Mouse (Mus musculus): Measurements from ENCODE around the gene Atp1b1.

The Atp1b1 gene

DNA sequence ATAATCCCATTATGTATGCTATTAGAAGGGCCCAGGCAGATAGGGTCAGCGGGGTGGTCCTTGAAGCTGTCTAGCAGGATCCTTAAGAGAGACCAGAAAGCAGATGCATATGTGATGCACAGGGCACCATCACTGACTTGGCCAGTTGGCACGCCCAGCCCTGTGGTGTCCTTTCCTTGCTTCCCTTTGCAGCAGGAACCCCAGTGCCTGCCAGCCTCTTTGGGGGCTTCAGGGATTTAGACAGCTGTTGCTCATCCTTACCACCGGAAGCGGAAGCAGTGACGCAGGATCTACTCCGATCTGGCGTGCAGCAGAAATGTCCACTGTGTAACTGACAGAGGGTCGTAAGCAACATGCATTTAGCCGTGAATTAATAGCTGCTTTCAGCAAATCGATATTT is 9.3 kb upstream of the Atp1b1 start:
- DNase-seq (ENCODE audit: low read depth, low spot score), result no peak

DNA sequence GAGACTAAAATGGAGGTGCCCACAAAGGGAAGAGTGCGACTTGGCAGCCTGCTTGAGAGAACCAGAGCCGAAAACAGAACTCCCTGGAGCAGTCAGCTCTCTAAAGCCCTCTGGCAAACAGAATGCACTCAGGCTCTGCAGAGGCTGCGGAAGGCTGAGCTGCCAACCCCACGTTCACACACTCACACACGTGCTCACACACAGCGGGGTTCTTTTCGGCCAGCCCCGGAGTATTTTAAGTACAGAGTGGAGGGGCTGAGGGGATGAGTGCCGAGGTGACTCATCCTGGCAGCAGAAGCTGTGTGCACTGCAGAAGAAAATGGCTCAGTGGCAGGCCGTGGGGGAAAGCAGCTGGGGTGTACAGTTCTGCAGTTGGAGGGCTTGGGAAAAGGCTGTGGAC is 3.6 kb upstream of the Atp1b1 start:
- peak; percentile 51 for DNase-seq (ENCODE audit: low read depth, low spot score)

DNA sequence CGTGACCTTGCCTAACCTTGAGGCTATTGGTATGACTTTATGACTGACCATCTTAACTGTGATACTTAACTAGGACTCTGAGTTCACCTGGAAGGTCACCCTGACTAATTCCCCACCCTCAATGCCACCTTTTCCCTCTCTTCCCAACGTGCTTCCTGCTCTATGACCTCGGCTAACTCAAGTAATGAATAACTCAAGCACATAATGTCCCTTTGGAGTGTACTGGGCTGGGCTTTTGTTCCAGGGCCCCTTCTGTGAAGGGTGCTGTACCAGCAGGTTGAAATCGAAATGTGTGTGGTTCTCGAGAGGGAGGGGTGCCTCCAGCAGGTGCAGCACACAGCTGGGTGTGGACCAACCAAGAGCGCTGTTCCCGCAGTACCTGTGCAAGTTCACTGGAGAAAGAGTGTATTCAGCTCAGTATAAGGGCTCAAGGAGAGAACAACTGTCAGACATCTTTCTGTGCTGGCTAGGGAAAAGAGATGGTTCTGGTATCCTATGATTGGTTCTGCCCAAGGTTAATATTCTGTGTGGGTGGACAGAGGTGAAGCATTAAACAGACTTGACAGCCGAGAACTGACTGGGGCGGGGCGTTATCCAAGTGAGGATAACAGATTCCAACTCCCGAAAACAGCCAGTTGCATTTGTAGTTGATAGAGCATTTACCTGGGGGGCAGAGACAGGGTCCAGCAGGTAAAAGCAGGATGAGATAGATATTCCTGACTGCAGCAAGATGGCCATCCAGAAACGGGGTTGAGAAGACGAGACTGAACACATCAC is 3.0 kb upstream of the Atp1b1 start:
- DNase-seq (ENCODE audit: low read depth, low spot score), result no peak

DNA sequence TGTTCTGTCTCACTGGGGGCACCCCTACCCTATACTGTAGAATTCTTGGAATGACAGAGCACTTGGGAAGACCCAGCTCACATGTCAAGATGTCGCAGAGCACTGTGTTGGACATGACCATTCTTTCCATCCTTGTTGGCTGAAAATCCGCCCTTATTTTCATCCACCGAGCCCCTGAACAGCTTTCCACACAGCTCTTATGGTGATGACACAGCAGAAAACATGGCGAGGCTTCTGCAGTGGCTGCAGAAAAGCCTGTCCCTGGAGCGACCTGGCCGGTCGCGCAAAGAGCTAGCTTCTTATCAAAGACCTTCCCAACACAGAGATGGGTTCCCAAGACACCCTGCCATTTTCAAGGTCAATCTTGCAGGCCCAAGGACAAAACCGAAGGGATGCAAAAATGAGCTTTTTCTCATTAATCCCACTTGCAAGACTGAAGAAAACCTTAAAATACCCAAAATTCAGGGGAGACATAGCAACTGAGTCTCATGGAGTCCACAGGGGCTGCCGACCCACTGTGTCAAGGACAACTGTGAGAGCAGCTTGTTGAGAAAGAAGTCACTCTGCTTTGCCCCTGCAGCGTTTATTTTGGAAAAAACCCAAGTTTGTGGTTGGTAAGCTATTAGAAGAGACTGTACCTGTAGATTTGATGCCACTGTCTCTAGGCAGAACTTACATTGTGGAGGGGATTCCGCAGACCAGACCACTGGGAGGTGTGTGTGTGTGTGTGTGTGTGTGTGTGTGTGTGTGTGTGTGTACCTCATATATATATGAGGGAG is 1.2 kb upstream of the Atp1b1 start:
- DNase-seq (ENCODE audit: low read depth, low spot score), result peak; percentile 55

DNA sequence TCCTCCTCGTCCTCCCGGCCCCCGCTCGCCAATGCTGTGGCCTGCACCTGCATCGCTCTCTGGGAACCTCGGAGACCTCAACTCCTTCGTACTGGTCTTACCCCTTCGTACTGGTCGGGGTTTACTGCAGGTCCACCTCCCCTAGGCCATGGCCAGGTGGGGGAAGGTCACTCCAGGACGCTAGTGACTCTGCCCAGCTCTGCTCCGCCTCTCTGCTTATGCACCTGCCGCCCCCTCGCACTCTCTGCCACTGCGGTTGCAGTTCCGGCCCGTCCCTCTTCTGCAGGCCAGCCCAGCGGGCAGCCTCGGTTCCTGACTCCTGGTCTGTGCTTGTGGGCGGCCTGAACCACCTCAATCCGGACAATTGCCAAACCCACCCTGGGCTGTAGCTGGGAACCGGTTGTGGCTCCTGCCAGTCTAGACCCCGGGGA is 481 bp upstream of the Atp1b1 start:
- no peak for DNase-seq (ENCODE audit: low read depth, low spot score)

DNA sequence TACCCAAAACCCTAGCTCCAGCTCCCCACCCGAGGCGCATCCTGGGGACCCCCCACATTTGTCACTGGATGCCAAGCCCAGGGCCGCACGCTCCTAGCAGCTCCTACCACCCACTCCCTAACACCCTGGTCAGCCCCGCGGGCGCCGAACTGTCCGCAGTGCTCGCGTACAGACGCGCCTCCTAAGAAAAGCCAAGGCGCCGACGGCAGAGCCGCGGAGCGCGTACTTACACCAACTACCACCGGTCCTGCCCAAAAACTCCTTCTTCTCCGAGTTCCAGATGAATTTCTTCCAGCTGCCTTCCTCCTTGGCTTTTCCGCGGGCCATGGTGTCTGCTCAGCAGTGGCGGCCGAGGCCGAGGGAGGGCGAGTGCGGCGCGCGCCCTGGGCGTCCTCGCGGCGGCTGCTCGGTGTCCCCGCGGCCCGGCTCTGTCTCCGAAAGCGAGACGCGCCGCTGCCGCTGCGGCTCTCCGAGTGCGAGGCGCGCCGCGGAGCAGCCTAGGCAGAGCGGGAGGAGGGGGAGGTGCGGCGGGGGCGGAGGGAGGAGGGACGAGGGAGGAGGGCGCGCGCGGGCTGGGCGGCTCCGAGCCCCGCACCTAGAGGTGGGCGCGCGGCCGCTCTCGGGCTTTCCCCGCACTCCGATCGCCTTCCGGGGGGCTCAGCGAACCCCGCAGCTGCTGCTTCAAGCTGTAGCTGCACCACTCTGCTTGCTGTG is 467 bp downstream of the Atp1b1 start:
- peak; percentile 52 for DNase-seq (ENCODE audit: low read depth, low spot score)

DNA sequence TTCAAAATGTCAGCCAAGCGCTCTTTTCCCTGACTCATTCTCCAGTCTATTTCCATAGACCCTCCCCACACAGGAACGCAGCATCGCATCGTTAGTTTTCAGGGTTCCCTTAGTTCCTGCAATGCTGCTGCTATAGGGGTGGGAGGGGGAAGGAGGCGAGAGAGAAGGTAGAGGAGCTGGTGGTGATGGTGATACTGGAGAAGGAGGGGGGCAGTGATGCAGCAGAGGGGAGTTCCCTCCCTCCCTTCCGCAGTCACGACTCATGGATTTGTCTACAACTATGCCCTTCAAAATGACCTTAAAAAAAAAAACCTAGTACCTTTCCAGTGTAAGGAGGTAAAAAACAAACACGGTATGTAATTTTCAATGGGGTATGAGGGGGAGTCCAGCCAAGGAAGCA is 1.4 kb downstream of the Atp1b1 start:
- DNase-seq (ENCODE audit: low read depth, low spot score), result peak; percentile 34

DNA sequence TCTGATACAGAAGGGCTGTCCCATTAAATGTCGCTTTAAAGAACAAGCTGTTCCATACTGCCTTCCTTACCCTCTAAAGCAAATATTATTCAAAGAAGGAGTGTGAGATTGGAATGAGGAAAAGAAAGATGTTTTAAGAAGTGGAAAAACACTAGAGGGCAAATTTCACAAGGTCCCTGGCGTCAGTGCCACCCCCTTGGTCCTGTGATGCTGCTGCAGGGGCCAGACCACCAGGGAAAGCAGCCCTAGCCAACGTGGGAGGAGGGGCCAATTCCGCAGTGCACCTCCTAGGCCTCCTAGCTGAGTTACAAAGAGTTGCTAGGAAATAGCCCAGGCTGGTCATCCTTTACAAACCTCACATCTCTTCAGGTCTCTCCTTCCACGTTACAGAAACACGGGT is 2.1 kb downstream of the Atp1b1 start:
- peak; percentile 40 for DNase-seq (ENCODE audit: low read depth, low spot score)

DNA sequence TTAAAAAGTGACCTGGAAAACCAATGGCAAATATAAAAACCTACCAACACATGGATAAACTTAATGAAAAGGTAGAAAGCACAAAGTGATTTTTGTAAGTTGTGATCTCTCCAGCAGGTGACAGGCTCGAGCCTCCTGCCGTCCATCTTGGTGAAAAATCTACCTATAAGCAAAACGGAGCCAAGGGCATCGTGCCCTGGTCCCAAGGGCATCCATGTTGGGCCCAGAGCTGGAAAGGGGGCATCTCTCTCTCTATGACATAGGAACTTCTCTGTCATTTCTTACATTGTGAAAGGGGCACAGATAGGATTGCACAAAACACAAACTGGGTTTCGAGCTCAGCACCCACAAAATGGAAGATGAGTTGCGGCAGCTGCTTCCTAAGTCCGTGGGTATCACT is 2.5 kb downstream of the Atp1b1 start:
- DNase-seq (ENCODE audit: low read depth, low spot score), result peak; percentile 46

DNA sequence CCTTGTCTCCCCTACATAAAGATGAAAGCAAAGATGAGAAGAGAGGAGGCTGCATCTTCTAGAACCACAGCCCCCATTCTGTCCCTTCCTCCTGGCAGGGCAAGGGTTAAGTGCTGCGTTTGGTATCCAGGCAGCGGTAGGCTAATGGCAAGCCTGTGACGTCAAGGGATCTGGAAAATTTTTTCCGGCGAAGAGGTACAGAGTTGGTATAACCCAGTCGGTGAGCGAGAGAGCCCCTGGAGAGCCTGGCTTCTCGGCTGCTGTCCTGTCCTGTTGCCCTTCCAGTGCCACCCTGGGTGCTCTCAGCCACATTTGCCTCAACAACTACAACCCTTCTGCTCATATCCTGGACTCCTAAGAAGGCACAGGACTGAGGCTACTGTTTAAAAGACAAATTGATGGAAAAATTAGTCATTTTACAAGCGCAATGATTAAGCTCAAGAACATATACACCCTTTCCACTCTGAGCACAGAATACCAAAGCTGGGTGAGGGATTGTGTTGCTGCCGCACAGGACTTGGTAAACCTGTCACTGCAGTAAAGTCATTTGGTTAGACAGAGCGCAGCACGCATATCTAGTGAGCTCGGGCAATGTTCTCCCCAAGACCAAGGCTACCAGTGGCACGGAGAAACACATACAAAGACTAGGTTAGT is 3.3 kb downstream of the Atp1b1 start:
- no peak for DNase-seq (ENCODE audit: low read depth, low spot score)

DNA sequence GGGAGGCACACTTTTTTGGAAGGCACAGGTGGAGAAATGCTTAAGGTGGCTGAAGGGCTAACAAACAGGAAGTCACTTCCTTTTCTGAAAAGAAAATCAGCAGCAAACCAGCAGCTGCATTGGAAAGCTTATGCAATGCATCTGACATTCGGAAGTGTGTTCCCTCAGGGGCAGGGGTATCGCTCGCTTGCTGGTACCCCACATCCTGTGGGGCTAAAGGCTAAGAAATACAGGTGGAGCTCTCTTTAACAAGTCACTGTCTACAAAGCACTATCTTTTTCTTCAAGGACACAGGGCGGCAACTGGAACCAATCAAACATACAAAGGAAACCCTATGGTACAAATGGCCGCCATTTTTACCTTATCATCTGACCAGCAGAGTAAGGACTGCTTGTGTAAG is 4.4 kb downstream of the Atp1b1 start:
- no peak for DNase-seq (ENCODE audit: low read depth, low spot score)

DNA sequence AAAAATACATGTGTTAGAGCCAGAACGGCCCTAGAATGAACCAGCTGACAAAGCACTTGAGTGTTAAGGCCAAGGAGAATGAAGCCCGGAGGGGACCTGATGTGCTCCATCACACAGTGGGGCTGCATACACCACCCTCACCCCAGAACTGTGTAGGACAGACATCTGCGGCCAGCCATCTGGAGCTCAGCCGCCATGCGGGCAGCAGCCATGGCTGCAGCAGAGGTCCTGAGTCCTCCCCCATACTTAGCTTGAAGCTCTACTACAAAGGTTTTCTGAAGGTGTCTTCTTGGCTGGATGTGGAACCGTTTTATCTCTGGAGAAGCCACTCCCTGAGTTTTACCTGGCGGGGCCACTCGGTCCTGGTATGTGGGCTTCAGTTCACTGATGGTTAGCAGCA is 5.0 kb downstream of the Atp1b1 start:
- DNase-seq (ENCODE audit: low read depth, low spot score), result no peak

DNA sequence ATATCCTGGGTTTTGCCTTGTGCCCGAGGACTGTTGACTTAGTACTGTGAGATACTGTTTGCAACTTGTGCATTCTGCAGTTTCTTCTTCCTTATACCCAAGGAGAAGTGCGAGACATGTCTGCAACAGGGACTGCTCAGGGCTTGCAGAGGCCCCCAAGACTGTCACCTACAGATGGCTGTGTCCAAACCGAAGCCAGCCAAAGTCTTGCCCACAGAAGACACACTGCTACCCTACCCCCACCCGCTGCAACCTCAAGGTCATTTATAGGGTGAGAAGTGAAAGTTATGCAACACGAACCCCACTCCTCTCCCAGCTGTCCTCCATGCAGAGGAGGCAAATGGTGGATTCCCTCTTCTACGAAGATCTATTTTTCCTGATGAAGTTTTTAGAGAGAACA is 5.6 kb downstream of the Atp1b1 start:
- DNase-seq (ENCODE audit: low read depth, low spot score), result no peak

DNA sequence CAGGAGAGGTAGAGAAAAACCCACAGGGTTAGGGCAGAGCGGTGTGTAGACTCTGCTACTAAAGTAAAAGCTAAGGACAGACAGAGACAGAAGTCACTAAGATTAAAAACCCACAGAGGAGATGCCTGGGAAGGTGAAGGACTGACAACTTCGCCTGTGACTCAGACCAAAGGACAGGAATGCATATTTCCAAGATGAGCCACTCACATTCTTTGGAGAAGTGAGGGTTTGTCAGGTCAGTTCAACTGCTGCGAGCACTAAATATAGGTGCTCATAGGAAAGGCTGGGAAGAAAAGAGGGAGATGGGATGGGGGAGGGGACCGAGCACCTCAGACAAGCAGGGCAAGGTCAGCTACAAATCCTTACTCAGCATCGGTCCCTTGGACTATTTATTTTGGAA is 6.8 kb downstream of the Atp1b1 start:
- DNase-seq (ENCODE audit: low read depth, low spot score), result peak; percentile 83

DNA sequence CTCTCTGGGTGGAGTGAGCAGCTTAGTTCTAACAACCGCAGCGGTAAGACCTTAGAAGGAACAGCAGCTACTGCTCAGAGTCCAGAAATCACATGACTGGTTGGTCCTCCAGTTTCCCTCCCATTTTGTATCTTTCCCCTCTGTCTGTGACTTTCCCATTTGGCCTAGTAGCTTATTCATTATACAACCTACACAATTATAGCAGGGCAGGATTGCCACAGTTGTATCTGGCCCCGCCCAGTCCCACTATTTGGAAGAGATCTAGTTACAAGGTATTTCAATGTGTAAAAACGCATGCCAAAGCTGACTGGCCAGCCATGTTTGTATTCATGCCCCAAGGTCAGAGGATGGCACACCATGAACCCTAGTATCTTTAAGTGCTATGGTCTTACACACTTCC is 7.5 kb downstream of the Atp1b1 start:
- peak; percentile 35 for DNase-seq (ENCODE audit: low read depth, low spot score)

DNA sequence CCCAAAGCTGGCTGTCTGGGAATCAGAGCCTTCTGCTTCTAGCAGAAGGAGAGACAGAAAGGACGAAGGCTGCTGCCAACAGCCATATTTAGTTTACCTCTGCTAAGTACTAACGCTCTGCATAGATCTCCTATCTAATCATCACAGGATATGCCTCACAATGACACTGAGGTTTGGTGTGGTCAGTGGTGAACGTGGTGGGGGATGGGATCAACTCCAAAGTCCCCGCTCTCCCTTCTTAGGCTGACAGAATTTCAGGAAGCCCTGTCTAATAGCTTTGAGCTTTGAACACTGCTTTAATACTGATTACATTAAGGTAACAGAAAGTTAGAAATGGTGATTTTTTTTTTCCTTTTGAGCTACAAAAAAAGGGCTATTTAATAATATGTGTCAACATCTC is 7.9 kb downstream of the Atp1b1 start:
- DNase-seq (ENCODE audit: low read depth, low spot score), result no peak

DNA sequence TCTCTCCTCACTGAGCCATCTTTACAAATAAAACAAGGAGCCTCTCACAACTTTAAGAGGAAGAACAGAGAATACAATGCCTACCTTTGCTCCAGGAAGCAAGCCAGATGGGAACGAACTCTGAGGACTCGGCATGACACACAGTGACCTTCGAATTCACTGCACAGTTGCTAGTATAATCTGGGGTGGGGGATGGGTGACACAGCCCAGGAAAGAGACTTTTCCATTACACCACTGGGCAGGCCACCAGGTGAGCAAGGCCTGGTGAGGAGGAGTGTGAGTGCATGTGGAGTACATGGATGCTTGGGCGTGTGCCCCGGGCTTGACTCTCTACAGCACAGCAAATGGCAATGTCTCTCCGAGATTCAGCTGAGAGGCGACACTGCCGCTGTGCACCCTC is 8.5 kb downstream of the Atp1b1 start:
- DNase-seq (ENCODE audit: low read depth, low spot score), result no peak

DNA sequence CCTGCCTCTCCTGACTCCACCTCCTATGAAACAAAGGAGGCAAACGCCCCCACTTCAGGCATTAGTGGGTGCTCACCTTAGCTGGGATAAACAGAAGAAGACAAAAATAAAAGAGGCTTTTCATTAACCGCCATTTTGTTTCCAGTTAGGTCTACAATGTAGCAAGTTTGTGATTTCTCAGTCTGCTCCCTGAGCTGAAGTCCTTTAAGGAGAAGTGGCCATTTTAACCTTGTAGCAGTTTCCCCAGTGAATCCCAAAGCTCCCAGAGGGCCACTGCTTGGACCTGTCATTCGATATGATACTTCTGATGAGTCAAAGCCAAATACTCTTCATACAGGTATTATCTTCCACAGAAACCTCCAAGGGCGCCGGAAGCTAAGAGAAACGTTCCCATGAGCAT is 10.6 kb downstream of the Atp1b1 start:
- DNase-seq (ENCODE audit: low read depth, low spot score), result no peak

DNA sequence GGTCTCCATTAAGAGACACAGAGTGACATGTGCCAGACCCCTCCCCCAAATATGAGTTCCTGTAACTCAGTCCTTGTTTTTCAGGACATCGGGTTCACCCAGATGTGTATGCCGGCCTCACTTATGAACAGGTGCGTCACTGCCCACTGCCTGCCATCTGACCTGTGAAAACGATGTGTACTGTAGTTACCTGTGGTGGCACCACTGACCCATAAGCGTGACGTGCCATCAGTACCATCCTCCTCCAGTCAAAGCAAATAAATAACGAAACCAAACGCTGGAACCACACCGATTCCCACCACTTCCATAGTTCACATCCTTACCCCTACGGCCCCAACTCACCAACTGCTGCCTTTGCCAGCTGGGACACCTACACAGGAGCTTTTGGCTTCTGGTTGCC is 11.6 kb downstream of the Atp1b1 start:
- no peak for DNase-seq (ENCODE audit: low read depth, low spot score)

DNA sequence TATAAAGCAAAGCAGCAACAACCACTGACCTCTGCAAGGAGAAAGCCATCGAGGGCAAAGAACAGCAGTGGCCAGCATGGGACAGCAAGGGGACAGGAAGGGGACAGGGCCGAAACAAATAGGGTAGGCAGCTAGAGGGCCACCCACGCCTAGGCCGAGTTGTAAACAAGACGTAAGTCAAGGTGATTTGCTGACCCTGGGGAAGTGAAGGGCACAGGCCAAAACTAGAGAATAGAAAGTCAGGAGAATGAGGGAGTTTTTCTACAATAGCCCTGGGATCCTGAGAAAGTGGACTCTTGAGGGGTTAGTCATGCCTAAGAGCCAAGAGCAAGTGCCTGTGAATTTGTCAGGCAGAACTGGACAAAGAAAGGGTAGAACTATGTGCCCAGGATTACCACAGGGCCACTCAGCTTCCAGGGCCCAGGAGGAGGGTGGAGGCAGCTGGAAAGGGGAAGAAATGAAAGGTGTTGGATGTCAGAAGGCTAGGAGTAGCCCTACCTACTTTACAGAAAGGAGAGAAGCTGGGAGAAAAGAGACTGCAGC is 12.5 kb downstream of the Atp1b1 start:
- DNase-seq (ENCODE audit: low read depth, low spot score), result no peak

DNA sequence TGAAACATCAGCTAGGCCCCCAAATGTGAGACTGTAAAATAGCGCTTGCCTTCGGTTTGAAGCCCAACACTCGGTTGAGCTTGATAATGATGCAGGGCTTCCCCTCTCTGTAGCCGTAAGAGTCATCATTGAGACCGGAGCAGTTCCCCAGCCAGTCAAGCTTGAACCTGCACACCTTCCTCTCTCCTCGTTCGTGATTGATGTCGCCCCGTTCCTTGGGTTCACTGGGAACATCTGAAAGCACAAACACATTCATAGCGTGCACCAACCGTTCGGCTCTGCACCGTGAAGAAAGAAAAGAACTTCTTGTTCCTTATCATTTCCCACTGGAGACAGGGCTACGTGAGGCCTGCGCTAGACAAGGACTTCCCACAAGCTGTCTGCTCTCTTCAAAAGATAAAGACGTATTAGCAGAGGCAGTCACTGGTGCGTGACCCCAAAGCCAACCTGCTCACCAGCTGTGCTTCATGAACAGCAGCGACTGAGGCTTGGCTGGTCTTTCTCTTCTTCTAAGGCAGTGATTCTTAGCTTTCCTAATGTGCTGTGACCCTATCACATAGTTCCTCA is 16.7 kb downstream of the Atp1b1 start:
- no peak for DNase-seq (ENCODE audit: low read depth, low spot score)

All from 3T3-L1 (cell line).